23 mouse cellular contexts compared by ENCODE assay signal in the genomic region with DNA sequence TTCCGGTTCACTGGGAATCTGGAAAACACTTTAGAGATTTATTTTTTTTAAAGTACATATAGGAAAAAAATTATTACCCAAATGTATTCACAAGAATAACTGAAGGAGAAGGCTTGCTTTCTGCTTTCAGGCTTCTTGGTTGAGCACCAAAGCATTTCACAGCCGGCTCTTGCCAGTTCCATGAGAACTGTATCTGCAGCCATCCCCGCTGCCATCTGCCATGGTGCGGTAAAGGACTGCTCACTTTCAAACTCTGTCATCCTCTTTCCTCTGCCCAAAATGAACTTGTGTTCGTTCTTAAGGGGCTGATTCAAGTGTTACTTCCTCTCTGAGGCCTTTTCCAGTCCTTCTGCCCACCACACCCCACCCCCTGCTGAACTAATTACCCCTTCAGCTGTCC. TPM values are rescaled to one million over a fixed set of nuclear protein-coding genes. Genes with fewer than 3 reads are reported as not detected.
DNase-seq lines count a peak whose midpoint lies in the region; ATAC-seq lines count a peak whose summit lies in the region.
"Had no signal": no experiment of that assay in that cellular context is flagged by ENCODE, and none has a peak within 500 bp of the region (broad histone marks: within the 10 kb centered on the region; RNA-seq: fewer than 3 reads in every experiment).

No protein-coding gene starts in this region.

- no peak overlapping the region for H3K4me3 ChIP-seq in heart, embryonic 10.5 days
- H3K4me3 ChIP-seq: embryonic facial prominence, embryonic 12.5 days; heart, embryonic 15.5 days; hindbrain, embryonic 13.5 days; lung, embryonic 15.5 days; neural tube, embryonic 12.5 days; stomach, embryonic 15.5 days had no signal

- H3K27ac ChIP-seq in heart, embryonic 10.5 days: no peak overlapping the region
- H3K27ac ChIP-seq: embryonic facial prominence, embryonic 12.5 days; heart, embryonic 15.5 days; hindbrain, embryonic 13.5 days; kidney, postnatal 0 days; lung, embryonic 15.5 days; neural tube, embryonic 12.5 days; stomach, embryonic 15.5 days had no signal

- no peak for ATAC-seq in erythroid progenitor cell, adult 5-6 weeks (replicated peaks; ENCODE audit: low FRiP score, poor library complexity, severe bottlenecking)
- ATAC-seq: intestine, postnatal 0 days had no signal

- no peaks in the 10 kb centered on the region for H3K9me3 ChIP-seq in heart, embryonic 10.5 days
- H3K9me3 ChIP-seq: embryonic facial prominence, embryonic 12.5 days; heart, embryonic 15.5 days; hindbrain, embryonic 13.5 days; lung, embryonic 15.5 days; neural tube, embryonic 12.5 days; stomach, embryonic 15.5 days had no signal

- WGBS in heart, embryonic 10.5 days: 86% methylated on average over 5 of the region's 5 CpGs

- no peaks in the 10 kb centered on the region for H3K36me3 ChIP-seq in heart, embryonic 10.5 days
- H3K36me3 ChIP-seq: embryonic facial prominence, embryonic 12.5 days; heart, embryonic 15.5 days; hindbrain, embryonic 13.5 days; lung, embryonic 15.5 days; neural tube, embryonic 12.5 days; stomach, embryonic 15.5 days had no signal

- no peaks in the 10 kb centered on the region for H3K27me3 ChIP-seq in heart, embryonic 10.5 days (ENCODE audit: insufficient read depth, poor library complexity, severe bottlenecking)
- H3K27me3 ChIP-seq: CH12.LX; embryonic facial prominence, embryonic 12.5 days; heart, embryonic 15.5 days; hindbrain, embryonic 13.5 days; lung, embryonic 15.5 days; neural tube, embryonic 12.5 days; stomach, embryonic 15.5 days had no signal

- intact Hi-C loops in left cerebral cortex, postnatal 25 days (cut with DNase I): no loop called here
- intact Hi-C loops in left cerebral cortex, postnatal 4 days (cut with DNase I): no loop called here

- DNase-seq in cerebellum, postnatal 14 days: peak; percentile 2 to 15
- no peak for DNase-seq in cerebellum, adult 8-10 months
- peak; percentile 4 to 51 for DNase-seq in left cerebral cortex, postnatal 25 days (ENCODE audit: low spot score in 2 of 2)
- DNase-seq in left cerebral cortex, postnatal 4 days: no peak
- DNase-seq in right cerebral cortex, adult 18-20 months: peak; percentile 9
- DNase-seq in neural tube, embryonic 10.5 days (ENCODE audit: extremely low spot score, low spot score): no peak
- no peak for DNase-seq in heart, embryonic 10.5 days (ENCODE audit: low spot score)
- DNase-seq: adrenal gland, postnatal 36 days; gastrocnemius, postnatal 36 days; thymus, postnatal 14 days had no signal

- no peaks in the 10 kb centered on the region for H3K4me1 ChIP-seq in heart, embryonic 10.5 days
- H3K4me1 ChIP-seq: embryonic facial prominence, embryonic 12.5 days; heart, embryonic 15.5 days; hindbrain, embryonic 13.5 days; neural tube, embryonic 12.5 days; stomach, embryonic 15.5 days had no signal

RNA-seq across cellular contexts. Expression of gene Abca12, which starts 3.8 kb away (rescaled TPM):
- under 1 TPM; 0.25 to 0.28 TPM for total RNA-seq in left cerebral cortex, postnatal 25 days (2021)
- total RNA-seq in left cerebral cortex, postnatal 4 days (2021): under 1 TPM; 0.06 to 0.26 TPM
- not detected in 2 replicates for total RNA-seq in erythroid progenitor cell, adult 5-6 weeks (2015; ENCODE audit: low replicate concordance)
- total RNA-seq in erythroid progenitor cell, adult 5-6 weeks (2017; ENCODE audit: low replicate concordance): not detected in 2 replicates
- 0.04 and 0.09 TPM in 2 replicates for polyA plus RNA-seq in heart, embryonic 10.5 days (2016; fragmentation: Nextera tagmentation; extraction: Ambion mirVana)
- total RNA-seq: adrenal gland, postnatal 36 days; common myeloid progenitor, adult 5-6 weeks; gastrocnemius, postnatal 36 days; megakaryocyte progenitor cell, adult 5-6 weeks had no signal
- polyA plus RNA-seq: kidney, postnatal 0 days; liver, embryonic 11.5 days had no signal

Comparison
In these comparisons a context has a peak if more than half of its experiments do, and no peak if none do; other contexts are left out.
1. DNase-seq: peak in cerebellum, postnatal 14 days (2 of 2), left cerebral cortex, postnatal 25 days (2 of 2) and right cerebral cortex, adult 18-20 months (single experiment); none in cerebellum, adult 8-10 months (single experiment), left cerebral cortex, postnatal 4 days (single experiment), neural tube, embryonic 10.5 days (single experiment) and heart, embryonic 10.5 days (single experiment).